Mouse (Mus musculus): ENCODE measurements around the gene Fktn.
"Not testable (repeated sequence)": the region's sequence is repeated elsewhere in the genome, so short reads cannot be mapped to it uniquely, and the experiment has no call there.

Fktn gene

GRCm38 (mm10) chr4:53772004-53772403, 58.2 kb downstream of the Fktn start:
- no peak for DNase-seq

DNA sequence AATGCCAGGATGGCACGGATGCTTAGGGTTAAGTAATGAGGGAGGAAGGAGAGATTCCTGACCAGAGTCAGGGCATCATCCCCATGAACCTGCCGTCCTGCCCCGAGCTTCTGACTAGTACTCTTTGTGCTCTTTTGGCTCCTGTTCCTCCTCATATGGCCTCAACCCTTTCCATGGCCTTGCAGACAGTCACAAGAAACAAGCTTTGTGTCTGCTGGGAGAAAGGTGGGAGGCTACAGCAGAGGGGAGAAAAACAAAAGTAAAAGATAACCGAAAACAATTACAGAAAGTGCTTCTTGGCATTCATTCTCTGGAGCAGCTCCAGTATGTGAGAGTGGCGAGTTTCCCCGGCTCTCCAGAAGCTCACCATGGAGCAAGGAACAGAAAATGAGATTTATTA, 60.1 kb downstream of the Fktn start:
- no peak for DNase-seq

DNA sequence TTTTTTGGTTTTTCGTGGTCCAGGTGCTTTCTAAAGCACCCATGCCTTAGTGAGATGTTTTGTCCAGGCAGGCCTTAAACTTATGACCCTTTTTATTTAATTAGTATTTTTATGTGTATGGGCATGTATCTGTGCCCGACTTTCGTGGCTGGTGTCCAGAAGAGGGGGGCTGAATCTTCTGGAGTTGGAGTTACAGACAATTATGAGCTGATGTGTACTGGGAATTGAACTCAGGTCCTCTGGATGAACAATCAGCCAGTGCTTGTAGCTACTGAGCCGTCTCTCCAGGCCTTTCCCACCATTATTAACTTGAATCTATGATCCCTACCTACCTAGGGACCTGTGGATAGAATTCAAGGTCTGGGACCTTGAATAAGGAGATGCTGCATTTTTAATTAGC, 67.6 kb downstream of the Fktn start:
- DNase-seq: no peak

- no peak for DNase-seq
These were observed 68.6 kb downstream of the Fktn start for GRCm38 (mm10) chr4:53782216-53783070.

DNA sequence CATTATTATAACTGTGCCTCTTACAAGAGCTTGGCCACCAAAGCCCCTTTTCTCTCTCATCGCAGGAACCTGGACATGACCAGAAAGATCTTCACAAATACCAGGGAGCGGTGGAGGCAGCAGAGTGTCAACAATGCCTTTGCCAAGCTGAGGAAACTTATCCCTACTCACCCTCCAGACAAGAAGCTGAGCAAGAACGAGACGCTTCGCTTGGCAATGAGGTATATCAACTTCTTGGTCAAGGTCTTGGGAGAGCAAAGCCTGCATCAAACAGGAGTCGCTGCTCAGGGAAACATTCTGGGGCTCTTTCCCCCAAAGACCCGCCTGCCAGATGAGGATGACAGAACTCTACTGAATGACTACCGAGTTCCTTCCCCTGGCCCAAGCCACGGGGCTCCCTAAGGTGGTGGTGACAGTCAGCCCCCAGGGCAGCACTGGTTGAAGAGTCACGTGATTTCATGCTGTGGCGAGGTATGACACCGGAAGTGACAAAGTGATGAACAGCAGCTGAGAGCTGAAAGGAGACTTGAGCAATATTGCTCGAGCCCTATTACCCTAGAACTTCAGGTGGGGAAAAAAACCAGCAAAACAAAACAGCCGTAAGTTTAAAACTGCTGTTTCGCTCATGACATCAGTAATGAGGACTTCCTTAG, 72.1 kb downstream of the Fktn start:
- no peak for DNase-seq

DNA sequence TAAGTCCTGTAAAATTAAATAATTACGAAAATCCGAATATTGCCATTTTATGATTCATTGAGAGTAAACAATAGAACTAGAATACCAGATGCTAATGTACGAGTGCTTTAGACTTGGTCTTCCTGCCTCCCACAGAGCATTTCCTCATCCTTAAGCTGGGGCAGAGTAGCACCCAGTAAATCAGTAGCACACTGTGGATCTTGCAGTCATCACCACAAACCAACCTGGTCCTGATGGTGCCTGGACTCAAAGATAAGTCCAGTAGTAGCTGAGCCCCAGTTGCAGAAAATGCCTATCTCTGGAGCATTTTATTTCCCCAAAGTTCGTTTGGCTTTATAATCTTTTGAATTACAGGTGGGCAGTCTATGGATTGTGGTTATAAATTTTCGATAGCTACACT, 73.1 kb downstream of the Fktn start:
- DNase-seq: no peak

GRCm38 (mm10) chr4:53789346-53789745, 75.5 kb downstream of the Fktn start:
- DNase-seq: no peak

DNA sequence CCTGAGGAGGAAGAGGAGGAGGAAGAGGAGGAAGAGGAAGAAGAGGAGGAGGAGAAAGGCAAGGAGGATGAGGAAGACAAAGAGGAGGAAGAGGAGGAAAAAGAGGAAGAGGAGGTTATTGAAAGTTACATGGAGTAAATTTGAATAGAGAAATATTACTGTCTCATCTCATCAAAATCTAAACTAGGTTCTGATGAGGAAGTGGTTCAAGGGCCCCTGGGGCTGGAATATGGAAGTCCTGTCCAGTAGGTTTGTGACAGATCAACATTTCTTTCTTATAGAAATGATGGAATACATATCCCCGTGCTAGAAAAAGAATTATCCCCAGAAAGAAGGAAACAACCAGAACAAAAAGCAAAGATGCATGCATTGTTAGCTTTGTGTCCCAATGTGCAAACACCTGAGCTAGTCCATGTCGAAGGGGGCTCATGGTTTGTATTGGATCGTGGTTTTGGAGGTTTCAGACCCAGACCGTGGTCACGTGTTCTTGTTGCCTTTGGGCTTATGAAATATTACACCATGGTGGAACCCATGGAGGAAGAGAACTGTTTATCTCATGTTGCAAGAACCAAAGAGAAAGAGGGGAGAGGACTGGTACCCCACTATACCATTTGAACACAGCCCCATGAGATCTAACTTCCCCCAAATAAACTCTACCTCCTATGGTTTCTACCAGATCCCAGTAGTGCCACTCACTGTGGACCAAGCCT, 80.6 kb downstream of the Fktn start:
- no peak for DNase-seq

DNA sequence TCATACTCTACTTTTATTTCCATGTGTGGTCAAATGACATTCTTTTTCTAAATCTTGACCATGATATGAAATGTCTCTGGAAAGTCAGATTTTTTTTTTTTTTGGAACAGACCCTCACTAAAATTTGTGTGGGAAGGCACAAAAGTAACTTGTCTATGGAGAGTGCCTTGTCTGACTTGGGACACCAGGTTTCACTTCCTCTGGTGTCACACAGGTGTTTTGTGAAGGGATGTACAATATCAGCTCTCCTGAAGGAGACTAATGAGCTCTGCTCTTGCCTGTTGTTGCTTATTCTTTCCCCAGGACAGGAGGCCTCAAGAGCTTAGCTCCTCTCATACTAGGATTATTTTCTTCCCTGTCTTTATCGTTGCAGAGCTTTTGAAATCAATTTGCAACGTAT, 81.3 kb downstream of the Fktn start:
- no peak for DNase-seq

GRCm38 (mm10) chr4:53795706-53796105, 81.9 kb downstream of the Fktn start:
- DNase-seq: no peak

DNA sequence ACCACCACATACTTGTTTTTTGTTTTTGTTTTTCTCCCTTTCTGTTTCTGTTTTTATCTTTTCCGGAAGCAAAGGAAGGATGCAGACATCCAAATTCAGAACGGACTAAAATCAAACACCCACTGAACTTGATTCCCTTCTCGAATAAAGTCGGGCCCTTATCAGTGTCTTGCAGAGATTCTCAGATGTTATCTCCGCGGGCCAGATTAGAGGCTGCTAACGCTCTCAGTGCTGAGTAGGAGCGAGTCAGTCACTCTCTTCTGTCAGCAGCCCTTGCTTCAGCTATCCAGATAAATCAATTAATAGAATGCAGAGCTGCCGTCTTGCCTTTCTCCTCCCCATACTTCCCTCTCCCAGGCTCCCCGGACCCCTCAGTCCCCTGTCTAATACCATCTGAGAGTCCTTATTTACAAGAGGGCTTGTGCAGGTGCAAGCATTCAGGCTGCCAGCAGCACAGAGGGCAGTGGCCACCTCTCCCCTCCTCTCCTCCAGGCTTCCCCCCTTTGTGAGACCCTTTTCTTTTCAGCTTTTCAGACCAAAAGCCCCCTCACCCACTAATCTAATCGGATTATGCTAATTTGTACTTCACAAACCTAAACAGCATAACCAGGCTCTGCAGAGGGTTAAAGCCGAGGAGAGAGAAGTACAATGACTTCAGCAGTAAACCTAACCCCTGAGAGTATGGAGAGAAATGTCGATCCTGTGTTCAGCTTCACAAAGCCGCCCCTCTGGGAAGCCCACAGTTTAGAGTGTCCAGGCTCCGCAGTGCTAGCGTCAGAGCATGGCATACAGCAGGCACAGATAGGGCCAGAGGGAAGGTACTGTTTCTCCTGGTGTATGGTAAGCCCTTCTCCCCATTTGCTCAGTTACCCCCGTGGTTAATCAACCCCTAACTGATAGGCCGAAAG, 83.3 kb downstream of the Fktn start:
- no peak for DNase-seq

DNA sequence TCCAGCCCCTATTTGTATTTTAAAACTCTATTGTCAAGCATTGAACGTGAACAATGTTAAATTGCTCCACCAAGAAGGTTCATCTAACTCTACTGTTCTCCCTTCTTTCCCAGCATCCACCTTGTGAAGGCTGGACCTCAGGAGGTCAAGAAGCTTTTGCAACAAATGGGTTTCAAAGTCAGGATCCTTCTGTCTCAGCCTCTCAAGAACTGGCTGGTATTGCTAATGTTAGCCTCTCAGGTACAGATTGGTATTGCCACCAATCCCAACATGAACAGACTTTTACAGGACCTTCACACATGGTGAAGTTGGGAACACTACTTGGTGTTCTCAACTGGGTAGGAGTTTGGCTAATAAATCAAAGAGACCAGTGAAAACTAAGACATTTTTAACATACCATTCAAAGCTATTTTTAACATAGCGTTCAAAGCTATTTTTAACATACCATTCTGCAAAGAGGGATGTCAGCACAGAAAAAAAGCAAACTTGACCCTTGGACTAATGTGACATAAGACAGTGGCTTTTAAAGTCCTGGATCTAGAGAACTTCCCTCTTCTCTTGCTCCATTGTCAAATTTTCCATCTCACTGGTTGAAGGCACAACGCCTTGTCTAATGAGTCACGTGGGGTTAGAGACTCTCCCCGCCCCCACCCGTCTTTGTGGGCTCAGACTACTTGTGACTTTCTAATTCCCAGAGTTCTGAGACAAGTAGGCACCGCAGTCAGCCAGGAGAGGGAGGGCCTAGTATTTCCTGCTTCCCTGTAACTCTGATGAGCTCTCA, 85.3 kb downstream of the Fktn start:
- DNase-seq: no peak

DNA sequence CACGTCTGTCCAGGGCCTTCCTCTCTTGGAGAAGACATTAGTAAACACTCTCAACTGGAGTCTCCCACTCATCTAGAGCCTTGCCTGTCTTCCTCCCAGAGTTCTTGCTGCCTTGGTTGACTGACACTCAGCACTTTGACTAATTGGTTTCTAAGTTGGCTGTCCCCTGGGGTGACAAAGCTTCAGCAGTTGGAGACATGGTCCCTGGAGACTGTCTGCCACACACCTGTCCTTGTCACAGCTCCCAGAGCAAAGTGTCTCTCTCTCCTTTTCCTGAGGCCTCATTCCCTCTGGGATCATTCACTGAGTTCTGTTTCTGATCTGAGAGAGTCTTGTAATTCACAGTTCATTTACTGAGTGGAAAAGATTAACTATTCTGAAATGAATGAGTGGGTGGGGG, 86.0 kb downstream of the Fktn start:
- DNase-seq: no peak

- not testable (repeated sequence) for DNase-seq
These were observed 89.9 kb downstream of the Fktn start for GRCm38 (mm10) chr4:53803674-53804073.

- DNase-seq: not testable (repeated sequence)
These were observed 92.6 kb downstream of the Fktn start for GRCm38 (mm10) chr4:53806428-53806827.

DNA sequence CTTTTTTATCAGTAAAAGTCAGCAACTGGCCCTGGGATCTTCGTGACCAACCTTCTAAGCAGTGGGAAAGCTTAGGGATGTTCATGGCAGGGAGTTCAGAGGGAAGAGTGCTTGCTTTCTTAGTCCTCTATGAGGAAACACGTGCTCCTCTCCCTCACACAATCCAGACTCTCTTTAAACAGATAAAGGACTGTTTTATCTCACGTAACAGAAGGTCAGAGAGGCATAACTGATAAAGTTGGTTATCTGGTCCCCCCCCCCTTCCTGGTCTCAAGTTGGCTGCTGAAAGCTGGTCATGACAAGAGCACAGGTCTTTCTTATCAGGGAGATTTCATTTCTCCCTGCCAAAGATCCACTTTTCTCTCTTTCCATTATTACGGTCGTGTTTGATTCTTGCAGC, 104.5 kb downstream of the Fktn start:
- no peak for DNase-seq

DNA sequence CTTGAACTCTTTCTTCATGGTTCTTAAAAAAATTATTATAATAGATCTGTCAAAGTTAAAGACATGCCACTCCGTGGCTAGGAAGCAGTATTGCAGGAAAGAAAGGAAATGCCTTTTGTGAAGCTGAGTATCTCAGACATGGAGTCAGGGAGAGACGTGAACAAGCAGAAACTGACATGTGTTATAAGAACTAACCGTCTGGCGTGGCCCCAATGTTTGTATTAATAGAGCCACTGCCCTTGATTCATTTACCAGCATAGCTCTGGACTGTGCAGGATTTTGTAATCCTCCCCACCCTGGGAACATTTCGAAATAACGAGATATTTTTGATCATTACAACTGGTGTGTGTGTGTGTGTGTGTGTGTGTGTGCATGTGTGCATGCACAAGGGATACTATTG, 109.9 kb downstream of the Fktn start:
- DNase-seq: no peak

- no peak for DNase-seq
These were observed 111.0 kb downstream of the Fktn start for GRCm38 (mm10) chr4:53824831-53825230.

- peak; percentile 72 for DNase-seq
These were observed 112.2 kb downstream of the Fktn start, which contains the start of gene Tmem38b for GRCm38 (mm10) chr4:53825821-53826605. TSS of gene Tmem38b (plus strand) at chr4:53826045.

DNA sequence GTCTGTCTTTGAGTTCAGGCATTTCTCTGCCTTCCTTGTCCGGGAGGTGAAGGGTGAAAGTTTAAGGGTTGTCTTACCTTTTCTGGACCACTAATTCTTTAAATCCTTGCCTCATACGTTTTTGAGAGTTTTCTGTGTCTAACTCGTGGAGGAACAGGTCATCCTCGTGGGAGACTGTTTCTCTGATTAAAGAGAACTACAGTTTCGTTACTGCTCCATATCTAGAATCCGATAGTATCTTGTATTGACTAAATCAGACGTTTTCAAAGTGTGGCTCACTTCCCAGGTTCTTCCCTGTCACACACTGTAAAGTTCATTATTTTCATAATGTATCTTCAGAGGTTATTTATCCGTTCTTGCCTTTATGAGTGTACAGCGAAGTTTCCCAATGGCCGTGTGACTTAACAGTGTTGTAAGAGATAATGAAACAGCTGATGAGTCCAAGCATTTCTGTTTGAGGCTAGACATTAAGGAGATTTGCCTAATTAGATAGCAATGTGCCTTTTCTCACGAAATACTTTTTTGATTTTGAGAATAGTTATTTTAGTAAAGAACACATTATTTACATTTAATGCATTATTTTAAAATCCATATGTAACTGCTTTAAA, 112.9 kb downstream of the Fktn start:
- DNase-seq: peak; percentile 6
